Mouse (Mus musculus) liver, postnatal 0 days (tissue): ENCODE data around the gene Hist2h4.
"Not testable (repeated sequence)": the region's sequence is repeated elsewhere in the genome, so short reads cannot be mapped to it uniquely, and the experiment has no call there.

Experiments used
- CTCF ChIP-seq: sonication (generic); IDR thresholded peaks from 2 replicates; pipeline ENCODE4 v1.5.1; 2016; ENCODE audit warnings: antibody characterized with exemption, low read depth
- EP300 ChIP-seq: IDR thresholded peaks from 2 replicates; pipeline ENCODE4 v1.6.1; 2016; ENCODE audit warnings: antibody characterized with exemption, low read depth, mild to moderate bottlenecking

GRCm38 (mm10) chr3:96246427-96246856 is 16.7 kb downstream of the Hist2h4 start, which contains the start of gene Hist2h3c1:
- not testable (repeated sequence) for TF ChIP-seq CTCF, EP300
